Mouse (Mus musculus): ENCODE measurements around the gene Tank. TPM values are rescaled to one million over a fixed set of nuclear protein-coding genes. Genes with fewer than 3 reads are reported as not detected.

Gene Tank
- 36.1 and 36.6 TPM in 2 replicates for polyA plus RNA-seq (2014; fragmentation: Nextera tagmentation; extraction: Ambion mirVana)

DNA sequence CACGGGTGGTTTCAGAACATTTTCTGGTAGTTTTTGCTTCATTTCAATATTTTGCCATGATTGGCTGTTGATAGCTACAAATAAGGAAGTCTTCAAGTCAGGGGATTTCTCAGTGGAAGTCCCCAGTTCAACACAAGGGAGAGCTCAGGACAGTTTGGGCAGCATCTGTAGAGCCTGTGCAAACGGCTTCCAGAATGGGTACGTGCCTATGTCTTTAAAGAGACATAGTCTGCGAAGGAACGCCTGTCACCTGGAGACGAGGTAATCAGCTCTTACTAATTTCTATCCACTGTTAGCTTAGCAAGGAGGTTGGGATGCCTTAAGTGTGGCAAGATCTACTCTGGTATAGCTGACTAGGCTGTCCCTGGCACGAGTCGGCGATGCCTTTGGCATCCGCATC is at the start of gene Tank:
Gene Tank, plus strand, starts transcription at position 153 of the 400 bp plus-strand sequence.
- Histone ChIP-seq H3K9ac (replicated peaks; ENCODE audit: low read depth, low read length) (no peak within 1 kb of the TSS), H3K4me1 (ENCODE audit: control insufficient read depth, insufficient read depth, low read length) (no peaks in the 10 kb centered on the region), H3K9me3 (ENCODE audit: control insufficient read depth, low read depth, low read length) (no peaks in the 10 kb centered on the region), H3K27me3 (ENCODE audit: control insufficient read depth, insufficient read depth, low read length) (no peaks in the 10 kb centered on the region), H3K4me3 (ENCODE audit: low read depth, low read length) (no peak within 1 kb of the TSS), H3K4me2 (replicated peaks; ENCODE audit: low read depth, low read length) (no peak within 1 kb of the TSS), H3K27ac (ENCODE audit: low read length) (no peak within 1 kb of the TSS), H3K36me3 (ENCODE audit: control insufficient read depth, insufficient read depth, low read length) (no peaks in the 10 kb centered on the region)
- WGBS, result 84% methylated on average over 10 of the region's 10 CpGs
- no peak for ATAC-seq (ENCODE audit: insufficient number of reproducible peaks, insufficient read depth, low FRiP score, low read depth)

DNA sequence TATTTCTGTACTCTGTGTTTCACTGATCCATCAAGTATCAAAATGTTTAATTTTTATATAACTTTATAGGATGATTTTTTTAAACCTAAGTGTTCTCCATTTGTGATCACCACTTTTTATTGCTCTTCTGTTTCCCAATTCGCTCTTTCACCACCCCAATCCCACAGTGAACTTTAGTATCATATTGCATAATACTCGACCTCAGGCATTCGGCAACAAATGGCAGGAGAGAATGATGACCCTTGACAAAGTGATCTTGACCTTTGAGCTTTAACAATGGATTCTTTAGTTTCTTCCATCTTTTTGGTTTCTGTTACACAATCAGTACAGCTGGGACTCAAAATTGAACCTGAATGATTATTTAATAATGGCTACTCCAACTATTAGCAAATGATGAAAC is 46.1 kb upstream of the Tank start:
- H3K36me3 ChIP-seq (ENCODE audit: control insufficient read depth, insufficient read depth, low read length), result no peaks in the 10 kb centered on the region
- 64% methylated on average over 3 of the region's 3 CpGs for WGBS

DNA sequence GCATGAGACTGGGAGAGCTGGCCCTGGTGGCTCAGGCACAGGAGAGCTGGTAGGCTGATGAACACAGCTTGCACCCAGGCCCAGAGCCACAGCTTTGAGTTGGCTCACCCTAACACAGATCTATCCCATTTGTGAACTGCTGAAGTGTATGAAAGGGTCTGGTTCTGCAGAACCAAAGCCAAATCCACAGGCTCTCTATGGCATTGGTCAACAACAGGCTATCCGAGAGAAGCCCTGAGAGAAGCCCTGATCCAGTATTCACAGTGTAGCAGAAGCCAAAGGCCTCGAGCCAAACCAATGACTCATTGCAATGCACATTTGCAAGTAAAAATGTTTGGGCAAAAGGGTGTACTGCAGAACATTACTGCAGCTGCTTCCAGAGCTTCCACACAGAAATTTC is 45.3 kb upstream of the Tank start:
- Histone ChIP-seq H3K9ac (replicated peaks; ENCODE audit: low read depth, low read length) (no peak overlapping the region), H3K36me3 (ENCODE audit: control insufficient read depth, insufficient read depth, low read length) (no peaks in the 10 kb centered on the region), H3K9me3 (ENCODE audit: control insufficient read depth, low read depth, low read length) (no peaks in the 10 kb centered on the region), H3K4me3 (ENCODE audit: low read depth, low read length) (no peak overlapping the region), H3K27me3 (ENCODE audit: control insufficient read depth, insufficient read depth, low read length) (no peaks in the 10 kb centered on the region), H3K4me1 (ENCODE audit: control insufficient read depth, insufficient read depth, low read length) (no peaks in the 10 kb centered on the region), H3K27ac (ENCODE audit: low read length) (no peak overlapping the region), H3K4me2 (replicated peaks; ENCODE audit: low read depth, low read length) (no peak overlapping the region)
- WGBS, result 75% methylated on average over 2 of the region's 2 CpGs
- ATAC-seq (ENCODE audit: insufficient number of reproducible peaks, insufficient read depth, low FRiP score, low read depth), result no peak

More for the DNA sequence above, 46.1 kb upstream of the Tank start:
- Histone ChIP-seq H3K4me2 (replicated peaks; ENCODE audit: low read depth, low read length) (no peak overlapping the region), H3K4me3 (ENCODE audit: low read depth, low read length) (no peak overlapping the region), H3K27ac (ENCODE audit: low read length) (no peak overlapping the region), H3K4me1 (ENCODE audit: control insufficient read depth, insufficient read depth, low read length) (no peaks in the 10 kb centered on the region), H3K9ac (replicated peaks; ENCODE audit: low read depth, low read length) (no peak overlapping the region), H3K9me3 (ENCODE audit: control insufficient read depth, low read depth, low read length) (no peaks in the 10 kb centered on the region), H3K27me3 (ENCODE audit: control insufficient read depth, insufficient read depth, low read length) (no peaks in the 10 kb centered on the region)
- no peak for ATAC-seq (ENCODE audit: insufficient number of reproducible peaks, insufficient read depth, low FRiP score, low read depth)

- Histone ChIP-seq H3K27me3 (ENCODE audit: control insufficient read depth, insufficient read depth, low read length) (no peaks in the 10 kb centered on the region), H3K4me2 (replicated peaks; ENCODE audit: low read depth, low read length) (no peak overlapping the region), H3K4me3 (ENCODE audit: low read depth, low read length) (no peak overlapping the region), H3K9ac (replicated peaks; ENCODE audit: low read depth, low read length) (no peak overlapping the region), H3K4me1 (ENCODE audit: control insufficient read depth, insufficient read depth, low read length) (no peaks in the 10 kb centered on the region), H3K9me3 (ENCODE audit: control insufficient read depth, low read depth, low read length) (no peaks in the 10 kb centered on the region), H3K36me3 (ENCODE audit: control insufficient read depth, insufficient read depth, low read length) (no peaks in the 10 kb centered on the region), H3K27ac (ENCODE audit: low read length) (no peak overlapping the region)
- 80% methylated on average over 2 of the region's 2 CpGs for WGBS
- ATAC-seq (ENCODE audit: insufficient number of reproducible peaks, insufficient read depth, low FRiP score, low read depth), result no peak
Measured at GRCm38 (mm10) chr2:61536901-61537300, 41.5 kb upstream of the Tank start.

DNA sequence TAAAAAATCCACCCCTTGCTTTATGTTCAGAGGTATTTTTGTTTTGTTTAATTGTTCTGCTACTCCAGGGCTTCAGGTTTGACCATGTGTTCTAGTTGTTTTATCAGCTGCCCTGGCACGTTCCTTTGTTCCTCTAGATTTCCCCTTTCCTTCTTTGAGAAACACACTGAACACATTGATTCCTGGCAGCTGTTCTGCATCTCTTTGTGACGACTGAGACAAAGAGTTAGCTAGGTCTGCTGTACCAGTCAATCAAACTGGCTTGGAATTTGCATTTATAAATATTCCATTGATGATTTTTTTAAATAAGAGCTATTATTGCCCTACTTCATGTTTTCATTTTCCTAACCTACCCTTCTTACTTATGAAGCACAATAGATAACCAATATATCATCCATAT is 39.0 kb upstream of the Tank start:
- no peaks in the 10 kb centered on the region for H3K9me3 ChIP-seq (ENCODE audit: control insufficient read depth, low read depth, low read length)
- H3K4me3 ChIP-seq (ENCODE audit: low read depth, low read length), result no peak overlapping the region
- ATAC-seq (ENCODE audit: insufficient number of reproducible peaks, insufficient read depth, low FRiP score, low read depth), result no peak
- H3K9ac ChIP-seq (replicated peaks; ENCODE audit: low read depth, low read length), result no peak overlapping the region
- no peaks in the 10 kb centered on the region for H3K36me3 ChIP-seq (ENCODE audit: control insufficient read depth, insufficient read depth, low read length)
- H3K27ac ChIP-seq (ENCODE audit: low read length), result no peak overlapping the region
- no peaks in the 10 kb centered on the region for H3K27me3 ChIP-seq (ENCODE audit: control insufficient read depth, insufficient read depth, low read length)
- no peaks in the 10 kb centered on the region for H3K4me1 ChIP-seq (ENCODE audit: control insufficient read depth, insufficient read depth, low read length)
- H3K4me2 ChIP-seq (replicated peaks; ENCODE audit: low read depth, low read length), result no peak overlapping the region
- 11% methylated on average over 2 of the region's 2 CpGs for whole genome bisulfite sequencing

GRCm38 (mm10) chr2:61542426-61542825 is 36.0 kb upstream of the Tank start:
- no peak overlapping the region for H3K27ac ChIP-seq (ENCODE audit: low read length)
- no peak for ATAC-seq (ENCODE audit: insufficient number of reproducible peaks, insufficient read depth, low FRiP score, low read depth)
- 79% methylated on average over 2 of the region's 2 CpGs for WGBS

DNA sequence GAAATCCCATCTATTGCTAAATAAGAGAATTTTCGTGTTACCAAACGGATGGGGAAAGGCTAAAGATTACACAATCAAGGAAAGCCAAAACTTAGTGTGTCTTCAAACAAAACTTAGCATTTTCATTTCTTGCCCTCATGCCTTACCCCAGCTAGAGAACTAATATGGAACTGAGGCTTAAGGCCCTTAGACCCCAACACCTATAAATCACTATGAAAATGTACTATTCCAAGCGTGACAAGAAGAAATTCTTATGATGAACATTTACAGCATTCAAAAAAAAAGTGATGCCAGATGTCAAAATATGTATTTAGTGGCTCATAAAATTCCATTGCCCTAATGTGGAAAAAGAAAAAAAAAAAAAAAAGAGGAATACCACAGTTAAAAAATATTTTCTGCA is 32.7 kb upstream of the Tank start:
- WGBS, result 63% methylated on average over 3 of the region's 3 CpGs

More at GRCm38 (mm10) chr2:61542426-61542825, 36.0 kb upstream of the Tank start:
- H3K9me3 ChIP-seq (ENCODE audit: control insufficient read depth, low read depth, low read length), result no peaks in the 10 kb centered on the region
- no peak overlapping the region for H3K4me2 ChIP-seq (replicated peaks; ENCODE audit: low read depth, low read length)
- H3K27me3 ChIP-seq (ENCODE audit: control insufficient read depth, insufficient read depth, low read length), result no peaks in the 10 kb centered on the region
- H3K4me3 ChIP-seq (ENCODE audit: low read depth, low read length), result no peak overlapping the region
- no peaks in the 10 kb centered on the region for H3K4me1 ChIP-seq (ENCODE audit: control insufficient read depth, insufficient read depth, low read length)
- no peak overlapping the region for H3K9ac ChIP-seq (replicated peaks; ENCODE audit: low read depth, low read length)
- H3K36me3 ChIP-seq (ENCODE audit: control insufficient read depth, insufficient read depth, low read length), result no peaks in the 10 kb centered on the region

GRCm38 (mm10) chr2:61548021-61548420 is 30.4 kb upstream of the Tank start:
- Histone ChIP-seq H3K4me2 (replicated peaks; ENCODE audit: low read depth, low read length) (no peak overlapping the region), H3K9ac (replicated peaks; ENCODE audit: low read depth, low read length) (no peak overlapping the region), H3K4me3 (ENCODE audit: low read depth, low read length) (no peak overlapping the region), H3K9me3 (ENCODE audit: control insufficient read depth, low read depth, low read length) (no peaks in the 10 kb centered on the region), H3K27ac (ENCODE audit: low read length) (no peak overlapping the region), H3K36me3 (ENCODE audit: control insufficient read depth, insufficient read depth, low read length) (no peaks in the 10 kb centered on the region), H3K4me1 (ENCODE audit: control insufficient read depth, insufficient read depth, low read length) (no peaks in the 10 kb centered on the region), H3K27me3 (ENCODE audit: control insufficient read depth, insufficient read depth, low read length) (no peaks in the 10 kb centered on the region)
- 68% methylated on average over 2 of the region's 2 CpGs for WGBS
- no peak for ATAC-seq (ENCODE audit: insufficient number of reproducible peaks, insufficient read depth, low FRiP score, low read depth)

More for the DNA sequence above, 32.7 kb upstream of the Tank start:
- Histone ChIP-seq H3K27ac (ENCODE audit: low read length) (no peak overlapping the region), H3K9ac (replicated peaks; ENCODE audit: low read depth, low read length) (no peak overlapping the region), H3K9me3 (ENCODE audit: control insufficient read depth, low read depth, low read length) (no peaks in the 10 kb centered on the region), H3K27me3 (ENCODE audit: control insufficient read depth, insufficient read depth, low read length) (no peaks in the 10 kb centered on the region), H3K36me3 (ENCODE audit: control insufficient read depth, insufficient read depth, low read length) (no peaks in the 10 kb centered on the region), H3K4me3 (ENCODE audit: low read depth, low read length) (no peak overlapping the region), H3K4me1 (ENCODE audit: control insufficient read depth, insufficient read depth, low read length) (no peaks in the 10 kb centered on the region), H3K4me2 (replicated peaks; ENCODE audit: low read depth, low read length) (no peak overlapping the region)
- no peak for ATAC-seq (ENCODE audit: insufficient number of reproducible peaks, insufficient read depth, low FRiP score, low read depth)

- Histone ChIP-seq H3K27ac (ENCODE audit: low read length) (no peak overlapping the region), H3K27me3 (ENCODE audit: control insufficient read depth, insufficient read depth, low read length) (no peaks in the 10 kb centered on the region), H3K4me2 (replicated peaks; ENCODE audit: low read depth, low read length) (no peak overlapping the region), H3K4me3 (ENCODE audit: low read depth, low read length) (no peak overlapping the region), H3K36me3 (ENCODE audit: control insufficient read depth, insufficient read depth, low read length) (no peaks in the 10 kb centered on the region), H3K9me3 (ENCODE audit: control insufficient read depth, low read depth, low read length) (no peaks in the 10 kb centered on the region), H3K9ac (replicated peaks; ENCODE audit: low read depth, low read length) (no peak overlapping the region), H3K4me1 (ENCODE audit: control insufficient read depth, insufficient read depth, low read length) (no peaks in the 10 kb centered on the region)
- 72% methylated on average over 5 of the region's 5 CpGs for WGBS
- no peak for ATAC-seq (ENCODE audit: insufficient number of reproducible peaks, insufficient read depth, low FRiP score, low read depth)
Measured at GRCm38 (mm10) chr2:61551680-61552079, 26.7 kb upstream of the Tank start.
